Mouse (Mus musculus): ENCODE results near the gene Fam180a. TPM values are rescaled to one million over a fixed set of nuclear protein-coding genes. Genes with fewer than 3 reads are reported as not detected.

Gene Fam180a
- total RNA-seq, 2 experiments from 2014 or later = 0.67 to 0.79 TPM

GRCm38 (mm10) chr6:35319850-35320249 lies 6.1 kb downstream of the Fam180a start:
- intact Hi-C loops (cut with DNase I) = no loop called here
- DNase-seq = no peak

GRCm38 (mm10) chr6:35313520-35313919 lies 12.4 kb downstream of the Fam180a start:
- intact Hi-C loops (cut with DNase I) = no loop called here
- DNase-seq = no peak

- no peak for DNase-seq
- intact Hi-C loops (cut with DNase I) = no loop called here
Observed at GRCm38 (mm10) chr6:35309406-35309805, 16.5 kb downstream of the Fam180a start.

- DNase-seq = no peak
- intact Hi-C loops (cut with DNase I) = no loop called here
Observed at GRCm38 (mm10) chr6:35308037-35308436, 17.9 kb downstream of the Fam180a start, which contains the start of gene Slc13a4. Slc13a4 (minus strand) TSS chr6:35308131.

GRCm38 (mm10) chr6:35307136-35307535 lies 18.8 kb downstream of the Fam180a start:
- DNase-seq = no peak
- intact Hi-C loops (cut with DNase I) = no loop called here

GRCm38 (mm10) chr6:35303355-35303900 lies 22.5 kb downstream of the Fam180a start:
- intact Hi-C loops (cut with DNase I) = no loop called here

GRCm38 (mm10) chr6:35302581-35302980 lies 23.4 kb downstream of the Fam180a start:
- intact Hi-C loops (cut with DNase I) = no loop called here
- DNase-seq = no peak

More at GRCm38 (mm10) chr6:35303355-35303900, 22.5 kb downstream of the Fam180a start:
- no peak for DNase-seq

GRCm38 (mm10) chr6:35298323-35298722 lies 27.6 kb downstream of the Fam180a start:
- DNase-seq = no peak
- intact Hi-C loops (cut with DNase I) = no loop called here

GRCm38 (mm10) chr6:35297516-35298227 lies 28.3 kb downstream of the Fam180a start:
- intact Hi-C loops (cut with DNase I) = no loop called here
- no peak for DNase-seq

GRCm38 (mm10) chr6:35297001-35297400 lies 28.9 kb downstream of the Fam180a start:
- intact Hi-C loops (cut with DNase I) = no loop called here
- no peak for DNase-seq

- no peak for DNase-seq
- intact Hi-C loops (cut with DNase I) = no loop called here
Observed at GRCm38 (mm10) chr6:35294964-35295363, 31.0 kb downstream of the Fam180a start.

GRCm38 (mm10) chr6:35289676-35290075 lies 36.3 kb downstream of the Fam180a start:
- intact Hi-C loops (cut with DNase I) = no loop called here
- no peak for DNase-seq

- intact Hi-C loops (cut with DNase I) = no loop called here
- no peak for DNase-seq
Observed at GRCm38 (mm10) chr6:35288920-35289319, 37.0 kb downstream of the Fam180a start.

GRCm38 (mm10) chr6:35288114-35288761 lies 37.7 kb downstream of the Fam180a start:
- intact Hi-C loops (cut with DNase I) = no loop called here
- no peak for DNase-seq

GRCm38 (mm10) chr6:35279306-35279705 lies 46.6 kb downstream of the Fam180a start:
- no peak for DNase-seq
- intact Hi-C loops (cut with DNase I) = no loop called here

GRCm38 (mm10) chr6:35277903-35278587 lies 47.9 kb downstream of the Fam180a start:
- intact Hi-C loops (cut with DNase I) = no loop called here
- no peak for DNase-seq

GRCm38 (mm10) chr6:35273391-35274082 lies 52.4 kb downstream of the Fam180a start:
- no peak for DNase-seq

GRCm38 (mm10) chr6:35271868-35272765 lies 53.8 kb downstream of the Fam180a start:
- intact Hi-C loops (cut with DNase I) = no loop called here
- no peak for DNase-seq

More at GRCm38 (mm10) chr6:35273391-35274082, 52.4 kb downstream of the Fam180a start:
- intact Hi-C loops (cut with DNase I) = no loop called here

- no peak for DNase-seq
- intact Hi-C loops (cut with DNase I) = no loop called here
Observed at GRCm38 (mm10) chr6:35271094-35271855, 54.7 kb downstream of the Fam180a start.

Data from gastrocnemius, postnatal 36 days (tissue).